Mouse (Mus musculus): ENCODE measurements around the gene Prkci.

GRCm38 (mm10) chr3:31017652-31018051, 22.1 kb downstream of the Prkci start:
- TF ChIP-seq CTCF (IDR thresholded peaks at IDR 0.05; ENCODE audit: borderline replicate concordance, insufficient read depth, low read depth, low read length) (no peak), POLR2A (IDR thresholded peaks at IDR 0.05; ENCODE audit: borderline replicate concordance, insufficient read depth, low read length) (no peak)
